Mouse (Mus musculus) cerebral cortex, adult 2 months (tissue): ENCODE data around the gene Rrp36.

Experiments used
- WGBS: fragments of 180-500 bp; shearing (Covaris S2); methylation state at CpG from one replicate; pipeline ENCODE4 v1.1.7; 2018; 5-methylcytosine and 5-hydroxymethylcytosine counted together

The Rrp36 gene

DNA sequence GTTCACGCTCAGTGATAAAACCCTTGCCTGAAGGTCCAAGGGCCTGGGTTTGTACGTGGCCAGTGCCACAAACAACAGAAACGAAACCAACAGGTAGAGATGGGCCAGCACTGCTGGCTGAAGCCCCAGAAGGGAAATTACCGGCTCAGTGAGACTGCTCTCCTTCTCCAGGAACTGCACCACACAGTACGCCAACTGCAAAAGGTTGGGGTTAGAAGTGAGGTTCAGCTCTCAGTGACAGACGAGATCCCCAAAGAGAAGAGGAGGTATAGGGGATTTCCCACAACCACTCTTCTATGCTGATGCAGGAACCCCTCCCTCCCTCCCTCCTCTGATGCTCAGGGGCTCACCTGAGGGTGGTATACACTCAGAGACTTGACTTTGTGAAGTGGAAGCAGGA lies 11.8 kb upstream of the Rrp36 start:
- WGBS, result 88% methylated on average over 6 of the region's 6 CpGs

DNA sequence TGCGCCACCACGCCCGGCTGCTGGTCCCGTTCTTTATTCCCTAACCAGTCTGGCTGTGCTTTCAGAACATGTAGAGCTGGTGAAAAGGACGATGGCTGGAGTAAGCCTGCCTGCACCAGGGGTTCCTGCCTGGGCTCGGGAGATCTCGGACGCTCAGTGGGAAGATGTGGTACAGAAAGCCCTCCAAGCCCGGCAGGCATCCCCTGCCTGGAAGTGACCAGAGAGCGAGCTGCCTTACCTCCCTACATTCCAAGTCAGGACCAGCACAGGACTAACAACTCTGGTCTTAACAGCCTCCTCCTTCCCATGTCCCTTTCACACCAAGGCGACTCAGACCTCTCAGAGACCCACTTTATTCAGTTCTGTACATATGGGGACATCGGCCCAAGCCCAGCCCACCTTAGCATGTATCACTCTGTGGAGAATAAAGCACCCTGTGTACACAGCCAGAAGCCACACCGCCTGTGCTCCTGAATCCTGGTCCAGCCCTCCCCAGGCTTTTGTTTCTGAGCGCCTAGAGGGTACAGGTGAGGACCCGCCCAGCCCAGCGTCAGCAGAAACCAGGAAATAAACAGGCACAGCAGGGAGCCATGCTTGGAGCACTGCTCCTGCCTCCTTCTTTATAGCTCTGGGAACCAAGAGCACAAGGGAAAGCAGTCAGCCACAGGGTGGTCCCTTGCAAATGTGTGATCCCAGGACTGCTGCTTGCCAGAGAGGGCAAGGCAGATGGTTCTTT lies 8.7 kb upstream of the Rrp36 start:
- 78% methylated on average over 16 of the region's 16 CpGs for WGBS

DNA sequence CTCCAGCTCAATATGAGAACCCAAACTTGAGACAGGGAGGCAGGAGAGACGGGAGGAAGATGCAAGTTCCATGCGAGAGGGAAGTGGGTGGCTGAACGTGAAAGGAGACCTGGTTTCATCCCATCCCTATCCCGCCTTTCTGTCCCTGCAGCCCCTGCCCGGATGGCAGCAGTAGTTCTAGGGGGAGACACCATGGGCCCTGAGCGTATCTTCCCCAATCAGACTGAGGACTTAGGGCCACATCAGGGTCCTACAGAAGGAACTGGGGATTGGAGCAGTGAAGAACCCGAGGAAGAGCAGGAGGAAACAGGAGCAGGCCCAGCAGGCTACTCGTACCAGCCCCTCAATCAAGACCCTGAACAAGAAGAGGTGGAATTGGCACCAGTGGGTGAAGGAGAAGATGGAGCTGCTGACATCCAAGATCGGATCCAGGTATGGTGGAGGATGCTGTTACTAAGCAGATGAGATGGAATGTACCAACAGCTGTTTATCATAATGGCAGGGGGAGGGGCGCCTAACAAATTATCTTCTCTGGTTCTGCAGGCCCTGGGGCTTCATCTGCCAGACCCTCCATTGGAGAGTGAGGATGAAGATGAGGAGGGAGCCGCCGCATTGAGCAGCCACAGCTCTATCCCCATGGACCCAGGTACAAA lies 7.4 kb upstream of the Rrp36 start:
- 25% methylated on average over 12 of the region's 12 CpGs for WGBS

DNA sequence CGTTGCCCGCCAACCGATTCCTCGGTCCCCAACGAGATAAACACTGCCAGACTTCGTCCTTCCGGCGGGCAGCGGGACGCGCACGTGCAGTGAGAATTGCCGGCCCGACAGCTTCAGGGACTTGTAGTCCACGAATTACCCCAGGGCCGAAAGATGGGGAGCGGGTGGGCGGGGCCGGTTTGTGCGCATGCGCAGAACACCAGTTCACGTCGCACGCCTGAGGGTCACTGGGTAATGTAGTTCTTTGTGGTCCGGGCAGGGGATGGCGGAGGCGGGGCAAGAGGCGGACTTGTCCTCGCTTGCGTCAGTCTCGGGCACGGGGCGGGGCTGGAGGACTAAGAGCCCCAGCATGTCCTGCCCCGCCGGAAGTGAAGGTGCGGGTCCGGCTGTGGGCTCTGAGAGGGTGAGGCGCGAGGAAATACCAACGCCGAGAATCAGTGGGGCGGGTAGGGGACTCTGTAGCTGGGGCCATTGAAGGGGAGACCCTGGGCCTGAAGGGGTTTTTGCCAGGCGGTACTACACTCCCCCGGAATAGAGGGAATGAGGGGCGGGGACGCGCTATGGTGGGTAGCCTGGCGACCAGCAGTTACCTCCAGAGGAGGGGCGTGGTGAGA lies 6.7 kb upstream of the Rrp36 start, which contains the start of gene Klhdc3:
Gene Klhdc3, minus strand, starts transcription at position 155 of the 614 bp plus-strand sequence.
- WGBS, result under 1% methylated on average over 49 of the region's 49 CpGs

DNA sequence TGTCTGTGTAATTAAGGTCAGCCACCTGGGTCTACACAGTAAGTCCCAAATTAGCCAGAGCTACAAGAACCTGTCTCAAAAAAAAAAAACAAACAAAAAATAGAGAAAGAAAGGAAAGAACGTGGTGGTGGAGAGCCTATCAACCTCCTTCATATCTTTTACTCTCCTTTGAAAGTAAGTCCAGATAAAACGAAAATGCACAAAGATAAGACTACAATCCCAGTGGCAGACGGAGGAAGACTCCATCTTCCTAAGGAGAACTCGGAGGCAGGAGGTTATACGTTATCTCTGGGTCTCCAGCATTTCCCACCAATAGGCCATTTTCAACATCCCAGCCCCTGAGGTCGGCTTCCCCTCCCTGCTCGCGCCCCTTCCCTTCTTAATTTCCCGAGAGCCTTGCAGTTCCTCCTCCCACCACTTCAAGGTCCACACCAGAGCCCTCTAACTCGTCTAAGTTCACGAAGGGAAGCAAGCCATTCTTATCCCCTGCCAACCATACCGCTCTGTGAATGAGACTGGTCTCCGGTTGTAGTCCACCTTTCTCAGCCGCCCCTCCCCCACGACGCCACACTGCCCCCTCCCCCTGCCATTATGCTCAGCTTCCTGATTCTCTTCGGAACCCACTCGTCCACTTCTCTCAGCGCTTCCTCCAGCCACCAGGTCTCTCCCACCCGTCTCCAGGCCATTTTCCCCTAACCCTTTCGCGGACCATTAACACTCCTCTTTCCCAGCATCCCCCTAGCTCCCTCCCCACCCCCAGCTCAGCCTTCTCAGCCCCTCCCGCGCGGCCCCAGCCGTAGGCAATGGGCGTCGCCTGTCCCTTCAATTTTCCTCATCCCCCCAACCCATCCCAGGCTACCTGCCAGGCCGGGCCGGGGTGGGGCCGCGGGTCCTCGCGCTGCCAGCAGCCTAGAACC lies 5.9 kb upstream of the Rrp36 start:
- WGBS, result under 1% methylated on average over 34 of the region's 34 CpGs

DNA sequence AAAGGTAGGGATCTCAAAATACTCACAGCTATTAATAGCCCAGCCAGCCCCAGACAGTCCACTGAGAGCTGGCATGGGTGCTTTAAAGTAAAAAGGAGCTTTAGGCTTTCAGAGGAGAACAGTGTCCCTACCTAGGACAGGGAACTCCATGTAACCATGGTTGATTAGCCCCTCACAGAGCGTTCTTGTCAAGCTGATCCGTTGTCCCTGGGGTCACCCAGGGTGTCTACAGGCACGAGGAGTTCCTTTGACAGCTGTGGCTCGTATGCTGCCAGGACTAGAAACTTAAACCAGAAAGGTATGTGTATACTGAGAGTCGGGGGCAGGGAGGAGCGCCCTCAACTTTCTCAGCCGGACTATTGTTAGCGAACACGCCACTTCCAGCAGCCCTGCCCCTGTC lies 4.8 kb upstream of the Rrp36 start:
- WGBS, result 51% methylated on average over 9 of the region's 9 CpGs

DNA sequence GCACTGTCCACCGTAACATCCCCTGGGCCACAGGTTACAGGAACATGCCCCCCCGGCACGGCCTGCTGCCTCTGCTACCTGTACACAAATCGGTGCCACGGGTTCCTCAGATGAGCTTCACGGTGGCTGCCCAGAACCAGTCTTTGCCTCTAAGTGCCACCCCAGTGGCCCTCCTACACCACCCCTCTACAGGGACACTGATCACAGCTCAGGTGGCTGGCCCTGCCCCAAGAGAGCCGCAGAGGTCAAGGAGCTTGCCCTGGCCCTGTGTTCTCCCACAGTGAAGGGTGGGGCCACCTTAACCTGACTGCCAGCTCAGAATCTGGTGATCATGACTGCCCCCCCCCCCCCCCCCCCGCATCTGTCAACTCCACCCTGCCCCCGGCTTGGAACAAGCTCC lies 4.3 kb upstream of the Rrp36 start, which contains the start of gene Mea1:
Gene Mea1, plus strand, starts transcription at position 378 of the 400 bp plus-strand sequence.
- WGBS, result 79% methylated on average over 9 of the region's 9 CpGs

DNA sequence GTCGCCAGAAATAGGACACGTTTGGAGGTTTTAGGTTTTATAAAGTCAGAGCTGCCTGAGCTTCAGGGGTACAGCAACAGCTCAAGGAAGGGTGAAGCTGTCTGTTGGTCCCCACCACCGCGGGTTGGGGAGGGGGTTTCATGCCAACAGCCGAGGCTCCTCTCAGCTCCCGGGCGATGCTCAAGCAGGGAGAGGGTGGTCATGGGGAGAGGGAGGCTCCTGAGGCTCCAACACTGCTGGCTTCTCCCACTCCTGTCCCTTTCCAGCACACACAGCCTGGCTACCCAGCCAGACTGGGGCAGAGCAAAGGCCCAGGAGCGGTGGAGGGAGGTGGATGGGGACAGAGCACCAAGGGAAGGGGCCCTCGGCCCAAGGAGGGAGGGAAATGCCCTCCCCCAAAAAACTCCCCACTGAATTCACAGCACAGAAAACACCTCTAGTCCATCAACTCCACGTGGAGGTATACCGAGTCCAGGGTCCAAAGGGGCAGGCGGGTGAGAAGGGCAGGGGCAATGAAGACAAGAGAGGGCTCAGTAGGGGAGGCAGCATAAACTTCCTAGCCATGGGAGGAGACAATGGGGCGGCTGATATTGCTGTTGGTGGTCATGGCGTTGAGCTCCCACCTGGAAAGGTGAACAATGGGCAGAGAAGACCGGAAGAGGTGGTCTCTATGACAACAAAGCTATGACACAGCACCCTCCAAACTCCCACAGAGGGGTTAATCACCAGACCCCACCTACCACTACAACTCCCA lies 555 bp upstream of the Rrp36 start:
- 19% methylated on average over 15 of the region's 15 CpGs for WGBS

DNA sequence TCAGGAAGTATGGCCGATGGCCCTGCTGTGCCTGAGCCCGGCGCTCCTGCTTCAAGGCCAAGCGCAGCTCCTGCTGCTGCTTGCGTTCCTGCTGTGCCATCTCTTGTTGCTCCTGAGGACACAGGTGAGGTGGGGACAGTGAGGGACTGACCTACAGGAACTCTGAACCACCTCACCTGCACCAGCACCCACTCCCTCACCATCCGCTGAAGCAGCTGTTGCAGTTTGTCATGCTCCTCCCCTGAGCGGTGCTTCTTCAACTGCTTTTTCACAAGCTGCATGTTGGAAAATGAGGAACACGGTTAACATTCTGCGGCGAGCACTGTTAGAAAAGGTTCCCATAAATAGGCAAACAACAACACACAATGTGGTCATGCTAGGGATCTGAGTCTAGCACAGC lies 4.2 kb downstream of the Rrp36 start:
- 96% methylated on average over 10 of the region's 10 CpGs for WGBS

DNA sequence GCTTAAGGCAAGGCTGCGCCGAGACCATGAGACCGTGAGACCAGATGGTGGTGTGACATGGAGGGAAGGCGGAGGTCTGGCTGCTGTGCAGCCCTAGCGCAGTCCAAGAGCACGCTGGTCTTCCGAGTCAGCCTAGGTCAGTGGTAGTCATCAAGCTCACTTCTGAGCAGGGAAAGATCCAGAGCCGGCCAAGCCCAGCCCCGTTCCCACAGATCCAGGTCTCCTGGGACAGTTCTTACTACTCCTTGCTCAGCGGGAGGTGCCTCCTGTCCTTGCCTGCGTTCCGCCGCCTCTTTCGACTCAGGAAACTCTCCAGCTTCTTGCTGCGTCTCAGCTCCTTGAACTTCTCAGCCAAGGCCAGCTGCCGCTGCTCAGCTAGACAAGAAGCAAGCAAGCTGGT lies 6.4 kb downstream of the Rrp36 start:
- WGBS, result 84% methylated on average over 16 of the region's 16 CpGs

DNA sequence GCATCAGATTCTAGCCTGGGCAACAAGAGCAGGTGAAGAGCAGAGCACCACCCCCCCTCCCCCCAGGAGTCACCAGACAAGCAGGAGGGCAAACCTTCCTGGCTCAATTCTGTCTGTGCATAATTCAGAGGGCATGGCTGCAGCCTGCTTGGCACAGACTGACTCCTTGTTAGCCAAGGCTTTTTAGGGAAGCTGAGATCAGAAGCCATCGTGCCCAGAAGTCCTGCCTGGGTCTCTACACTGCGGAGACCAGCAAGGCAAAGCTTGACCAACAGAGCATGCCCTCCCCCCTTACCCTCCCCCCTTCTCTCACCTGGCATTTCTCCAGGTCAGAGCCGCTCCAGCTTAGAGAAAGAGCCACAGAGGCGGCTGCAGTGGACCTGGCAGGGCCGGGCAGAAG lies 11.4 kb downstream of the Rrp36 start:
- WGBS, result 76% methylated on average over 5 of the region's 5 CpGs

DNA sequence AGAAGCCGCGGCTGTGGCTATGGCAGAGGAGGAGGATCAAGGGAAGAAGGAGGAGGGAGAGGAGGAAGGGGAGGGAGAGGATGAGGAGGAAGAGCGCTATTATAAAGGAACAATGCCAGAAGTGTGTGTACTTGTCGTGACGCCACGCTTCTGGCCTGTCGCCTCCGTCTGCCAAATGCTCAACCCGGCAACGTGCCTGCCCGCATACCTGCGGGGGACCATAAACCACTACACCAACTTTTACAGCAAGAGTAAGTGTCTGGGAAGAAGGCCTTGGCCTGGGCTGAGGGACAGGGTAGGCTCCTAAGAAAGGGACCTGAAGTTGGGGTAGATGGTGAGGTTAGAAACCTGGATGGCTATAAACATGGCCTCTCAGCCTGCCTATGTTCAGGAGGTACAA lies 12.2 kb downstream of the Rrp36 start:
- 88% methylated on average over 12 of the region's 12 CpGs for WGBS

DNA sequence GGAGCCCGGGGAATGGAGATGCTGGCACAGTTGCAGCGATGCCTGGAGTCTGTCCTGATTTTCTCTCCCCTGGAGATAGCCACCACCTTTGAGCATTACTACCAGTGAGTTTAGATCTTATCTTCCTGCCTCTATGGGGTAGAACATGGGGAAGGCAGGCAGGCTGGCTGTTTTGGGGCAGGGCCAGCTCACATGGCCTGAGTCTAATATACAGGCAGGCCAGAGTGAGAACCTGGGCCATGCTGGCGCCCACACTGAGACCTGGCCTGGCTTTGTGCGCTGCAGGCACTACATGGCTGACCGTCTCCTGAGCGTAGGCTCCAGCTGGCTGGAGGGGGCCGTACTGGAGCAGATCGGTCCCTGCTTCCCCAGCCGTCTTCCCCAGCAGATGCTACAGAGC lies 12.8 kb downstream of the Rrp36 start:
- WGBS, result 94% methylated on average over 9 of the region's 9 CpGs

DNA sequence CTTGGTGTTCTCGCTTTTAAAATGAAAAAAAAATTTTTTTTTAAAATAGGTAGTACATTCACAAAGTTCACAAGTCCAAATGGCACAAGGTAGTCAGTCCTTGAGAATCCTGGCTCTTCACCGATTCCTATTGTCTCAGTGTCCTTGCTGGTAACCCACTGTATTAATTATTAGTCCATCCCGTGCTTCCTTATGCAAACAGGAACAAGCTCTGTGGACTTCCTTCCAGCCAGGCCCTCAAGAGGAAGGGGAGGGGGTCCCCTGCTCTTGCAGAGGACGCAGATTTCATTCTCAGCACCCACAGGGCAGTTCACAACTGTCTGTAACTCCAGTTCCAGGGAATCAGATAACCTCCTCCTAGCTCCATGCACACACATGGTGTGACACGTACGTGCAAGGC lies 18.1 kb downstream of the Rrp36 start:
- 84% methylated on average over 6 of the region's 6 CpGs for WGBS

DNA sequence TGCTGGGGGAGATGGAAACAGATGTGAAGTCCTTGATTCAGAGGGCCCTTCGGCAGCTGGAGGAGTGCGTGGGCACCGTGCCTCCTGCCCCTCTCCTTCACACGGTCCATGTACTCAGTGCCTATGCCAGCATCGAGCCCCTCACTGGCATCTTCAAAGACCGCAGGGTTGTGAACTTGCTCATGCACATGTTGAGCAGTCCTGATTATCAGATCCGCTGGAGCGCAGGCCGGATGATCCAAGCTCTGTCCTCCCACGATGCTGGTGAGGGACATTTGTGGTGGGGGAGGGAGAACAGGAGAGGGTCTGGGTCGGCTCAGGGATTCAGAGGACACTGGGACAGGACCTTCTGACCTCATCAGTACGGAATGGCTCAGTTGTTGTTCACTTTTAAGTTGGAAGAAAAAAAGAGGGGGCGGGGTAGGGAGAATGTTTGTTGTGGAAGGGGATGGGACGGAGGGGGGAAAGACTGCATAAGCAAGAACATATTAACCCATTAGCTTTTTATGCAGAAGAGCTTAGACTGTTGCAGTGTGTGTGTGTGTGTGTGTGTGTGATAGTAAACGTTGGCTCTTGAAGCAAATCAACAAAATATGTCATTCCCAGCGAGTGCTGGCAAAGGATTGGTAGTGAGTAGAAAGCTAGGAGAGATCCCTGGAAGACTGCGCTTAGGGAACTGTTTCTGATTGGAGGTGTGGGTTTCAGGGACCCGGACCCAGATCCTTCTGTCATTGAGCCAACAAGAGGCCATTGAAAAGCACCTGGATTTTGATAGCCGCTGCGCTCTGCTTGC lies 22.2 kb downstream of the Rrp36 start:
- 67% methylated on average over 20 of the region's 20 CpGs for WGBS

DNA sequence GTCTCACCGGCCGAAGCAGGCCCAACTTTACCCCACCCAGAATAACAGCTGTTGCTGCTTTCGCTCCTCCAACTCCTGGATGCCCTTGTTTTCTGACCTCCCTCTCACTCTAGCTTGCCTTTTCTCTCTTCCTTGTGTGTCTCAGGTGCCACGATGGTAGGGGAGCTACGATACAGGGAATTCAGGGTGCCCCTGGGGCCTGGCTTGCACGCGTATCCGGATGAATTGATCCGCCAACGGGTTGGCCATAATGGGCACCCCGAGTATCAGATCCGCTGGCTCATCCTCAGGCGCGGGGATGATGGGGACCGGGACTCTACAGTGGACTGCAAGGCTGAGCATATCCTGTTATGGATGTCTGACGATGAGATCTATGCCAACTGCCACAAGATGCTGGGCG lies 22.9 kb downstream of the Rrp36 start:
- WGBS, result 66% methylated on average over 17 of the region's 17 CpGs

DNA sequence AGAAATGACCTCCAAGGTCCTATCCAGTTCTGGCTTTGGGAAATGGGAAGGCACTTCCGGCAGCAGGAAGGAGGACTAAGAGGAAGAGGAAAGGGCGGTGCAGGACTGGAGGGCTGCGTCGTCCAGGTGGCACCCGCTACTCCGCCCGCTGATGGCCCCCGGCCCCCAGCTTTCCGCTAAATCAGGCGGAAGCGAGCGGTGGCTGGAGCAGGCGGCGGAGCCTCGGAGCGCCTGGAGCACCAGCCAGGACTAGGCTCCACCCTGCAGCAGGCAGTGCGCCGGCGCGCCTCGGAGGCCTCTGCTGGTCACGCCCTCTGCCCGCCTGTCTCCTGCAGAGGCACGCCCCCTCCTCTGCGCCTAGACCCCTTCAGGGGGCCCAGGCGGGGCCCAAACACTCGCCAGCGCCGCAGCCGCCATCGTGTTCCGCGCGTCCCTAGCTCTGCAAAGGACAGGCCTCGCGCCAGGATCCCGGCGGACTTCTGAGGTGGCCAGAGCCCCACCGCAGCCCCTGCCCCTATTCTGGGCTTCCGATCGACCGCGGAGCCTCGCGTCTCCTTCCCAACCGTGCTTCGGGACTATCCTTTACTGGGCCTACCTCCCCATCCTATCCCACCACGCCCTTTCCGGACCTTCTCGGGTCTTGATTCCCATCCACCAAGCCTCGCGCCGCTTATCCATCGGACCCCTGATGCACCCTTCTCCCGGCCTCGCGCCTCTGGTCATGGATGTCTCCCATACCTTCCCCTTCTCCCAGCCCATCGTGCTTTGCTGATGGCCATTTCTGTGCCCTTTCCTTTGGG lies 23.7 kb downstream of the Rrp36 start, which contains the start of gene Cul7:
Gene Cul7, plus strand, starts transcription at position 106 of the 800 bp plus-strand sequence.
- WGBS, result under 1% methylated on average over 58 of the region's 58 CpGs

DNA sequence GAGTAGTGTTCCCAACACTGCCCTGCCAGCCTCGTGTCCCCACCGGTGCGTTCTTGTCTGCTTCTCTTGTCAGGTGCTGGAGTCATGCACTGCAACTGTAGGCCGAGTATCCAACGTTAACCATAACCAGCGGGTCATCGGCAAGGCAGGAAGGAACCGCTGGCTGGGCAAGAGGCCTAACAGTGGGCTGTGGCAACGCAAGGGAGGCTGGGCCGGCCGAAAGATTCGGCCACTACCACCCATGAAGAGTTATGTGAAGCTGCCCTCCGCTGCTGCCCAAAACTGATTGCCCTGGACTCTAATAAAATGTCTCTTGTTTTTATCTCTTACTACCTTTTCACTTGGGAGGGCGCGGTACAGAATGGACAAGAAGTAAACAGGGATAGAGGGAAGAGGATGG lies 24.3 kb downstream of the Rrp36 start:
- WGBS, result 28% methylated on average over 15 of the region's 15 CpGs

DNA sequence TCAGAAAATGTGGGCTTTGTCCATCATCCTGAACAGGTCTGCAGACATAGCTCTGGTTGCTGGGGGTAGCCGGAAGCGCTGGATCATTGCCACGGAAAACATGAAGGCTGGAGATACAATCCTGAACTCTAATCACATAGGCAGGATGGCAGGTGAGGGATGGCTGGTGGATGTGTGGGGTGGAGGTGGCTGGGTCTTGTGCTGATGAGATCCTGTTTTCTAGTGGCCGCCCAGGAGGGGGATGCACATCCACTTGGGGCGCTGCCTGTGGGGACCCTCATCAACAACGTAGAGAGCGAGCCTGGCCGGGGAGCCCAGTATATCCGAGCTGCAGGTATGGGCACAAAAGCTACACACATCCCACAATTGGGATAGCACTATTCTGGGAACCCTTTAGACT lies 25.7 kb downstream of the Rrp36 start:
- 91% methylated on average over 9 of the region's 9 CpGs for WGBS
